Mouse (Mus musculus) macrophage (primary cell): Measurements from ENCODE around the gene Ptpn11. TPM values are rescaled to one million over a fixed set of nuclear protein-coding genes. Genes with fewer than 3 reads are reported as not detected.

ENCODE experiments used
- H3K27ac ChIP-seq: fragments of 350-480 bp; formaldehyde crosslinking; 2 replicates; pipeline ENCODE4 v1.9.0; 2021
- H3K36me3 ChIP-seq: fragments of 350-480 bp; formaldehyde crosslinking; 2 replicates; pipeline ENCODE4 v1.9.0; 2021; ENCODE audit errors: inconsistent target
- H3K4me3 ChIP-seq: fragments of 350-480 bp; formaldehyde crosslinking; 2 replicates; pipeline ENCODE4 v1.9.0; 2021; ENCODE audit errors: inconsistent target
- H3K79me2 ChIP-seq: fragments of 350-480 bp; formaldehyde crosslinking; 2 replicates; pipeline ENCODE4 v1.9.0; 2021; ENCODE audit errors: inconsistent target
- WGBS: methylation state at CpG from one replicate; pipeline ENCODE4 v1.1.7; 2026; ENCODE audit warnings: inconsistent platforms; ENCODE audit not compliant: missing documents; 5-methylcytosine and 5-hydroxymethylcytosine counted together
- polyA plus RNA-seq: library from polyadenylated mRNA; stranded (reverse); fragments of 250-400 nt; gene quantifications from 3 replicates; pipeline ENCODE4 v1.2.4, GENCODE M21; 2018; ENCODE audit warnings: inconsistent platforms

Gene Ptpn11
- polyA plus RNA-seq, 1 experiment from 2014 or later: 36.3 TPM

DNA sequence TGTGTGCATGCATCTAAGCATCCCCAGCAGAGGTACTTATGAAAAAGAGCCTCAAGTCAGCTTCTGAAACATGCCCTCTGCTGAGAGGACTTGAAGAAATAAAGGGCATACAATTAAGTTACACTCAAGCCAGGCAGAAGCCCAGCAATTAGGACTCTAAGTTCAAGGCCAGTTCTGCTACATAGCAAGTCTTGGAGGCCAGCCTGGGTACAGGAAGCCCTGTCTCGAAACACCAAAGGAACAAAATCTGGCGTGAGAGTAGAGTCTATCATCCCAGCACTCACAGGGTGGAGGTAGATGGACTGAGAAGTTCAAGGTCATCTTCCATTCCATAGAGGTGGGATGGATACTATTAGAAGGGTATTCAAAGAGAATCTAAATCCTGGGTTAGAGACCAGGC, 6.8 kb downstream of the Ptpn11 start:
- Histone ChIP-seq H3K36me3 (no peaks in the 10 kb centered on the region), H3K27ac (no peak overlapping the region), H3K4me3 (no peak overlapping the region), H3K79me2 (peaks cover 100% of the 10 kb centered on the region)
- 73% methylated on average over 2 of the region's 2 CpGs for WGBS

DNA sequence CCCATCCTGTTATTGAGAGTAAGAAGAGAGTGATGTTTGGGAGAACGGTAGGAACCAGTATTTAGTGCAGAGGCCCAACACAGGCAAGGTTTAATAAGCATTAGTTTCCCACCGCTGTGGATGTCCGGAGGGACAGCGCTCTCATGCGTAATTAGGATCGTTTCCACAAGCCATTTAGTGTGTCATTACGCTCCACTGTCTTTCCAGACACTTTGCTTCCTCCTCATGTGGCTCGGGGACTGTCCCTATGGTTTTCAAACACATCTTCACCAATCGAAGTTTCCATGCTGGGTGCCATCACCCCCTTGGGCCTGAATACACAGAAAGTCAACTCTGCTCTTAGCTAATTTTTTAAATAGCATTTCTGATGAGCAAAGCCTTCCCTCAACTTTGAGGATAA, 7.9 kb downstream of the Ptpn11 start:
- WGBS: 91% methylated on average over 9 of the region's 9 CpGs
- peaks cover 100% of the 10 kb centered on the region for H3K79me2 ChIP-seq
- H3K27ac ChIP-seq: no peak overlapping the region
- H3K4me3 ChIP-seq: no peak overlapping the region
- no peaks in the 10 kb centered on the region for H3K36me3 ChIP-seq

DNA sequence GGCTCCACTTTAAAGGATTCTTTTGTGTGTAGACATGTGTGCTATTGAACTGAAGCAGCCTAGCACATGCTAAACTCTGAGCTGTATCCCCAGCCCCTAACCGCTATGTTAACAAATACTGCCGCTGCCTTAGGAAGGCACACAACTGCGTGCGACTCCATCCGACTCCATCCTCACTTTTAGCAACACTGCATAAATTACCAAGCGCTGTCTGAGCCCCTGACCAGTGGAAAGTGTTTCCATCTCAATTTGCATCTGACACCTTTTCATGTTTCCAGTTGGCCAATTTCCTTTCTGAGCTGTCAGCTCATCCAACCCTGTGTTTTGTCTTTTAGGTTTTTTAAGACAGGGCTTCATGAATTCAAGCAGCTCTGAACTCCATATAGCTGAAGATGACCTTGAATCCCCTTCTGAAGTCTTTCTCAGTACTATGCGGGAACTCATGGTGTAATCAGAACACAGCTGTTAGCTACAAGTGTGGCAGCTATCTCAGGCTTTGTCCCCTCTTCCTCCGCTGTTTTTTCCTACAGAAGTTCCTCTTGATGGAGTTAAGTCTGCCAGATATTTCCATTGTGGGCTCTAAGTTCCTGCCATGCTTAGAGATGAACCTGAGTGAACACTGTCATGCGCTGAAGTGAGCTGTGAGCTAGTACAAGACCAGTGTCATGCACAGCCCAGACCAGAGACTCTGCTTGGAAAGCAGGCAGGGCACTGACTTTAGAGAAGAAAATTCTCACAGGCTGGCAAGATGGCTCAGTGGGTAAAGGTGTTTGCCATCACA, 11.9 kb downstream of the Ptpn11 start:
- Histone ChIP-seq H3K79me2 (peaks cover 99% of the 10 kb centered on the region), H3K36me3 (no peaks in the 10 kb centered on the region), H3K4me3 (no peak overlapping the region), H3K27ac (no peak overlapping the region)
- 89% methylated on average over 9 of the region's 9 CpGs for WGBS

- H3K27ac ChIP-seq: no peak overlapping the region
- H3K4me3 ChIP-seq: no peak overlapping the region
- peaks cover 20% of the 10 kb centered on the region; the same call in 1 of the 2 replicates for H3K36me3 ChIP-seq
- WGBS: 84% methylated on average over 4 of the region's 4 CpGs
- peaks cover 60% of the 10 kb centered on the region; the same call in 1 of the 2 replicates for H3K79me2 ChIP-seq
Observed at GRCm38 (mm10) chr5:121172835-121173234, 18.4 kb downstream of the Ptpn11 start.

DNA sequence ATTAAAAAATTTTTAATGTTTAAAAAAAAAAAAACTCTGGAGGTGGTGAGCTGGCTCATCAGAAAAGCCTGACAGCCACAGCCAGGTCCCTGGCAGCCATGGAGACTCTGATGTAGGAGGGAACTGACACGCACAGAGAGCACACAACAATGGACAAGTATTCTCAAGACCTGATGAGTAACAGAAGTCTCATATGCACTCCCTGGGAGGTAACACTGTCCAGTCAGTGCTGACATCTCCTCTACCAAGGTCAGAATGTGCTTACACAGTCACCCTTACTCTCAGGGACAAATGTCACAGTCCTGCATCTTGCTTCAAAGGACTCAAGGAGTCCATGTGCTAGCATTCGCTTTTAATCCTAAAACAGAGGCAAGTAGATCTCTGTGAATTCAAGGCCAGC, 21.6 kb downstream of the Ptpn11 start:
- peaks cover 46% of the 10 kb centered on the region for H3K36me3 ChIP-seq
- H3K4me3 ChIP-seq: no peak overlapping the region
- 100% methylated on average over 2 of the region's 2 CpGs for WGBS
- no peak overlapping the region for H3K27ac ChIP-seq
- H3K79me2 ChIP-seq: peaks cover 28% of the 10 kb centered on the region; the same call in 1 of the 2 replicates

- Histone ChIP-seq H3K36me3 (peaks cover 73% of the 10 kb centered on the region), H3K27ac (no peak overlapping the region), H3K4me3 (no peak overlapping the region), H3K79me2 (peaks cover 1% of the 10 kb centered on the region; the same call in 1 of the 2 replicates)
- 94% methylated on average over 6 of the region's 6 CpGs for WGBS
Observed at GRCm38 (mm10) chr5:121166884-121167283, 24.3 kb downstream of the Ptpn11 start.

DNA sequence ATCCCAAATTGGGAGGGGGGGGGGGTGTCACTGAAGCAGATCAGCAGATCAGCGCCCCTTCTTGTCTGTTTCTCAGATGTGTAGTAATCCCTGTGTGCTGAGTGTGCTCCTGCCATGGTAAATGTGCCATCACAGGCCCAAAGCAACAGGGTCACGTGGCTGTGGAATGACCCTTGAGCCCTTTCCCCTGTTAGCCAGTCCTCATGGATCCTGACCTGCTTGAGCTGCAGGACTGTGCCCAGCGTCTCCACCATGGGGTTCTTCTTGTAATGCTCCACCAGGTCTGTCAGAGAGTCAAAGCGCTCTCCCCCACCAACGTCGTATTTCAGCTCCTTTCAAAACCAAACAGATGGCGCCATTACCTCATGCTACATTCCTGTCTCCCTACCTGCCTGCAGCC, 28.3 kb downstream of the Ptpn11 start:
- Histone ChIP-seq H3K79me2 (no peaks in the 10 kb centered on the region), H3K4me3 (no peak overlapping the region), H3K27ac (no peak overlapping the region), H3K36me3 (peaks cover 76% of the 10 kb centered on the region)
- WGBS: 95% methylated on average over 7 of the region's 7 CpGs

GRCm38 (mm10) chr5:121162285-121162684, 28.9 kb downstream of the Ptpn11 start:
- H3K4me3 ChIP-seq: no peak overlapping the region
- H3K27ac ChIP-seq: no peak overlapping the region
- peaks cover 70% of the 10 kb centered on the region for H3K36me3 ChIP-seq
- 100% methylated on average over 5 of the region's 5 CpGs for WGBS
- H3K79me2 ChIP-seq: no peaks in the 10 kb centered on the region

- 95% methylated on average over 7 of the region's 7 CpGs for WGBS
- Histone ChIP-seq H3K4me3 (no peak overlapping the region), H3K27ac (no peak overlapping the region), H3K36me3 (peaks cover 55% of the 10 kb centered on the region), H3K79me2 (no peaks in the 10 kb centered on the region)
Observed at GRCm38 (mm10) chr5:121158966-121159365, 32.2 kb downstream of the Ptpn11 start.

GRCm38 (mm10) chr5:121157489-121157888, 33.7 kb downstream of the Ptpn11 start:
- WGBS: 97% methylated on average over 5 of the region's 5 CpGs
- Histone ChIP-seq H3K27ac (no peak overlapping the region), H3K79me2 (no peaks in the 10 kb centered on the region), H3K36me3 (peaks cover 53% of the 10 kb centered on the region), H3K4me3 (no peak overlapping the region)

DNA sequence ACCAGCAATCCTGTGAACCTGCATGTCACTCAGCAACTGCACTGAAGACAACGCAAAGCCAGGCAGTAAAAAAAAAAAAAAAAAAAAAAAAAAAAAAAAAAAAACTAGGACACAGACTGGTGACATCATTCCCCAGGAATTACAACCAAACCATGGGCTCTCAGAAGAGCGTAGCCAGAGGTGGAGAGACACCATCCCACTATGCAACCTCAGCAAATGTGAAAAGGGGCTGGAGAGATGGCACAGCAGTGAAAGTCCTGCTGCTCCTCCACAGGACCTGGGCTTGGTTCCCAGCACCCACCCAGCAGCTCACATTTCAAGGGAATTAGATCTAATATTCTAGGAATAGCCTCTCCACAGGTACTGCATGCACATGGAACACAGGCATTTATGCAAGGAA, 34.2 kb downstream of the Ptpn11 start:
- Histone ChIP-seq H3K4me3 (no peak overlapping the region), H3K36me3 (peaks cover 52% of the 10 kb centered on the region), H3K27ac (no peak overlapping the region), H3K79me2 (no peaks in the 10 kb centered on the region)
- WGBS: 96% methylated on average over 2 of the region's 2 CpGs

DNA sequence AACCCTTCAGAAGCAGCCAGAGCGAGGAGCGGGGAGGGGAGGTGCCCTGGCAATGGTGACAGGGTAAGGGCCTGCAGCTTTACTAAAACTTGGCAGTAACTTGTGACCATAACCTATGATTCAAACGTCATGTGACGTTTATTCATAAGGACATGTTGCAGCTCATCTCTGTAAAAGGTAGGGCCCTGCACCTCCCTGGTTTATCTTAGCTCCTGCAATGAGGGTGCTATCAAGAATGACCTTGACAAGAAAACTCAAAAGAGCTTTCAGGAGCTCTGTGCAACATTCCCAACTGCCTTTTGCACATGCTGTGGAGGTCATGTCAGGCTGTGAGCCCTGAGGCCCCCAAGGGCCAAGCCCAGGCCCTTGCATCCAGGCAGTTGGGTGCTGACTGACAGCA, 35.1 kb downstream of the Ptpn11 start:
- H3K36me3 ChIP-seq: peaks cover 49% of the 10 kb centered on the region; the same call in 1 of the 2 replicates
- no peaks in the 10 kb centered on the region for H3K79me2 ChIP-seq
- H3K4me3 ChIP-seq: no peak overlapping the region
- no peak overlapping the region for H3K27ac ChIP-seq
- WGBS: 97% methylated on average over 4 of the region's 4 CpGs

DNA sequence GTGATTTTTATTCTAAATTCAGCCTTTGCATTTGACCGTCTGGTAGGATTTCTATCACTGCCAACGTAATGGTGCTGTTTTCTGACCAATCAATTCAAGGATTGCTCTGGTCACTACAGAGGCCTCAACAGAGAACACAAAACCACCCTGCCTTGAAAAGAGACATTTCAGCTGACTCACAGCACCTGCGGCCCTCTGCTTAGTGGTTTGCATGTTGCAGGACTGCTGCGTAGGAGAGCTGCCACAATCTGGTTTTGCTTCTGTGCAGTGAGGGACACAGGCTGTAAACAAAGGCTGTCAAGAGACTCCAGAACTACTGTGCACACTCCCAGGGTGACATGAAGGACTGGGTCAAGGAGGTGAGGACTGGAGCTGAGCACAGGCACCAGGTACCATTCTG, 40.5 kb downstream of the Ptpn11 start:
- no peak overlapping the region for H3K4me3 ChIP-seq
- H3K36me3 ChIP-seq: peaks cover 63% of the 10 kb centered on the region
- WGBS: 95% methylated on average over 4 of the region's 4 CpGs
- H3K79me2 ChIP-seq: no peaks in the 10 kb centered on the region
- no peak overlapping the region for H3K27ac ChIP-seq

- peaks cover 60% of the 10 kb centered on the region for H3K36me3 ChIP-seq
- WGBS: 80% methylated on average over 1 of the region's 1 CpGs
Observed at GRCm38 (mm10) chr5:121149246-121149645, 42.0 kb downstream of the Ptpn11 start.

DNA sequence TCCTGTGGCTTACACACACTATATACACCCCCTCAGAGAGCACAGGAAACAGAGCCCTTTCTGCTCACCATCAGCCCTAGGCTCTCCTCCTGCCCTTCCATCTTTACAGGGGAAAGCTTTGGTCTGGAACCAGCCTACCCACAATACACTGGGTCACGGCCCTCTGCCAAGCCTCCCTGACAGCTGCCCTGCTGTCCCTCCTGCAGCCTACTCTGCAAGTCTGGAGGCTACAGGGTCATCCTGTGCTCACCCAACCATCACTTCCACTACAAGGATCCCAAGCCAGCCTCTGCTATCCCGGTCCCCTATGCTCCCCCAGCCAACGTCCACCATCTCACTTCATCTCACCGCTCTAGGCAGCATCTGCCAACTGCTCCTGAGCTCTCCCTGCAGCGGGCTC, 44.9 kb downstream of the Ptpn11 start:
- no peak overlapping the region for H3K27ac ChIP-seq
- 95% methylated on average over 5 of the region's 5 CpGs for WGBS
- H3K4me3 ChIP-seq: no peak overlapping the region

More at GRCm38 (mm10) chr5:121149246-121149645, 42.0 kb downstream of the Ptpn11 start:
- Histone ChIP-seq H3K4me3 (no peak overlapping the region), H3K27ac (no peak overlapping the region), H3K79me2 (no peaks in the 10 kb centered on the region)

More for the DNA sequence above, 44.9 kb downstream of the Ptpn11 start:
- no peaks in the 10 kb centered on the region for H3K79me2 ChIP-seq
- H3K36me3 ChIP-seq: peaks cover 43% of the 10 kb centered on the region
